Mouse (Mus musculus) splenic B cell, adult 2 months (primary cell): ENCODE results near the gene C87436.
A peak's percentile ranks its signal among the peaks of the same experiment; 100 is the strongest.

Experiments
- DNase-seq: peaks from one replicate; pipeline ENCODE4 v3.0.0-alpha.2; 2011; ENCODE audit warnings: low read depth, low spot score
- H3K27me3 ChIP-seq: 2 replicates; pipeline ENCODE4 v1.6.1; 2012; ENCODE audit warnings: mild to moderate bottlenecking, low read length, moderate library complexity, mixed read lengths; ENCODE audit not compliant: control insufficient read depth, poor library complexity, insufficient read depth, severe bottlenecking
- H3K36me3 ChIP-seq: 2 replicates; pipeline ENCODE4 v1.6.1; 2012; ENCODE audit warnings: mild to moderate bottlenecking, low read length, moderate library complexity, mixed read lengths; ENCODE audit not compliant: control insufficient read depth, poor library complexity, insufficient read depth, severe bottlenecking

Gene C87436

DNA sequence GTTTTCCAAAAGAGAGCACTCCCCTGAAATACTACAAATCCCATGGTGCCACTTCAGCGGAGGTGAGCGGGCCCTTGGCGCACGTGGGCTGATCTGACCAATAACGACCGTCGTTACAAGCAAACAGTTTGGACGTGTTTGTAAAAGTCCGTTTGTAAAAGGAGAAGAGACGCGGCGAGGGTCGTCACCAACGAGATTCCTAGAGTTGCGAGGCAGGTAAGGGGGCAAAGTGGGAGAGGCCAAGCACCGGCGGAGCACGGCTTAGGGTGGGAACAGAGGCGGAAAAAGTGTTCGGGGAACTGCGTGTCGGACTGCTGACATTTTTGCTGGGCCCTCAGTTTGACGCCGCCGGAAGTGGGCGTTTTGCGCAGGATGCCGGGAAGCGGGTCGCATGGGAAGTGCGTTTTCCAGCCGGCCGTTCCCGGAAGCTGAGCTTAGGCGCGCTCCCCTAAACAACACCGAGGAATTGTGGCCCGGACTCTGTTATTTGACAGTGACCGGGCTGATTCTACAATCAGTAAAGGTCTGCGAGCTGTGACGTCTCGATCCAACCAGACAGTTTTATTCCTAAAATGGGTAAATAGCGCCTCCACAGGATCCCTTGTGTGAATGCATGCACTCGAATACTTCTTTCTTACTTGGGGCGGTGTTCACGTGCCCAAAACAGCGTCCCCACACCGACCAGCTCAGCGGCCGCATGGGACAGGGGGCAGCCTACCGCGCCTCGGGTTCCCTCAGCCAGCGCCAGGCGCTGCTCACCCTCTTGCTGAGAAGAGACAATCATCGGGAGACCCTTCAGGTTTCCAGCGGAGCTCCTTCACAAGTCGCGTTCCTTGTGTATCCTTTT, at the start of gene C87436:
Gene C87436, plus strand, starts transcription at position 103 of the 847 bp plus-strand sequence.
- Histone ChIP-seq H3K27me3 (no peaks in the 10 kb centered on the region), H3K36me3 (no peaks in the 10 kb centered on the region)
- peak; percentile 96 for DNase-seq

DNA sequence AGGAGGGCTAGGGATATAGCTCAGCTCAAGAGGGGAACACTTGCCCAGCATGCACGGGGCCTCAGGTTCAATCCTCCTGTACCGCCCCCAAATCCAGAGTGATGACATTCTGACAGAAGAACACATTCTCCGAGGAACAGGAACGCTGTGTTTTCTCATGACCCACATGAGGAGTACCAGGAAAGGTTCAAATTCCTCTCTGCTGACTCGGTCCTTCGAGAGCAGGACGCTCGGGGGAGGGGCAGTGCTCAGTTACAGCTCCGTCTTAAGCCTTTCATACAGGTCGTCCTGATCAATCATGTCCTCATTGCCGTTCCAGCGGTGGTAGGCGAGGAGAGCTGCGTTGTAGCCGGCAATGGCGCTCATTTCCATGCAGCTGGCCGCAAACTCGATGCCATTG, 49.7 kb upstream of the C87436 start:
- H3K27me3 ChIP-seq = no peaks in the 10 kb centered on the region
- no peak for DNase-seq
- peaks cover 7% of the 10 kb centered on the region; the same call in 1 of the 2 replicates for H3K36me3 ChIP-seq

- DNase-seq = peak; percentile 50
Measured at GRCm38 (mm10) chr6:86391326-86391725, 46.8 kb upstream of the C87436 start.

GRCm38 (mm10) chr6:86393187-86393586, 45.0 kb upstream of the C87436 start:
- Histone ChIP-seq H3K36me3 (peaks cover 6% of the 10 kb centered on the region; the same call in 1 of the 2 replicates), H3K27me3 (no peaks in the 10 kb centered on the region)
- DNase-seq = no peak

More at GRCm38 (mm10) chr6:86391326-86391725, 46.8 kb upstream of the C87436 start:
- Histone ChIP-seq H3K36me3 (peaks cover 7% of the 10 kb centered on the region; the same call in 1 of the 2 replicates), H3K27me3 (no peaks in the 10 kb centered on the region)

DNA sequence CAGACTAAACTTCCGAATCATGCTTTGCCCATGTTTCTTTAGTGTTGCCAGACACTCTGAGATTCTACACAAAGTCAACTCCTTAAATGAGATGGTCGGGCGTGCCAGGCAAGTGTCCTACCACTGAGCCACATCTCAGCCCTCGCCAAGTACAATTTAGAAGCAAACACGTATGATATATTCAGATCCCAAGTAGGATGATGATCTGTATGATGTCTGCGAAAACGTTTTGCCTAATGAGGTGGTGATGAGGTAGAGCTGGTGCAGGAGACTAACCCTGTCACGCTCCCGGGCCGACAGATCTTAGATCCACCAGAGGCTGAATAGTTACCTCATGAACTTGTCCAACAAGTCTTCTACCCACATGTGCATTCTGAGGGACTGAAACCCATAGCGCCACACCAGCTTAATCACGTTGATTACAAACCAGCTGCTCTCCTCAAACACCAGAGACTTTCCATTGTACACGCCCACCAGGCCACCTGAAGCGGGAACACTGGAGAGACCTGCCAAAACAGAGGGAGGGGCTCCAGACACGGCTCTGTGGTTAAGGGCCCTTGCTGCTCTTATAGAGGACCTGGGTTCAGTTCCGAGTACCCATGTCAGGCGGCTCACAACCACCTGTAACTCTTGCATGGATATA, 44.0 kb upstream of the C87436 start:
- peaks cover 2% of the 10 kb centered on the region; the same call in 1 of the 2 replicates for H3K36me3 ChIP-seq
- no peak for DNase-seq

DNA sequence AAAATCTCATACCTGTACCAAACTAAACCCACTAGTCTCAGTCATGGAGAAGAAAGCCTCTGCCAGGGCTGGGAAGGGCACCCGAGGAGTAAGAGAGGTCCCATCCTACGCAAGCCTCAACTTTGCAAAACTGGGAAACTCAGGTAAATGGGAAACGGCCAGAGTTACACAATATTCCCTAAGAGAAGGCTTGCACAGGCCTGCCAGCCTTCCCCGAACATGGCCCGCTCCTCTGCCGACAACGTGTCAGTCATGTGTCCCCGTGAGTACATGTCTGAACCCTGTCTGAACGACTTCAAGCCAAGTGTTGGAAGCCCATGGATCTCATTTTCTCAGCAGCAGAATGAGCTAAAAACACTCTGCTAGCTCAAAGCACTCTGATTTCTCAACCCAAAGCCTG, 43.2 kb upstream of the C87436 start:
- Histone ChIP-seq H3K36me3 (peaks cover 2% of the 10 kb centered on the region; the same call in 1 of the 2 replicates), H3K27me3 (no peaks in the 10 kb centered on the region)
- DNase-seq = no peak

More for the DNA sequence above, 44.0 kb upstream of the C87436 start:
- H3K27me3 ChIP-seq = no peaks in the 10 kb centered on the region

GRCm38 (mm10) chr6:86395969-86396368, 42.2 kb upstream of the C87436 start:
- Histone ChIP-seq H3K36me3 (peaks cover 2% of the 10 kb centered on the region; the same call in 1 of the 2 replicates), H3K27me3 (no peaks in the 10 kb centered on the region)
- no peak for DNase-seq

GRCm38 (mm10) chr6:86396581-86397256, 41.5 kb upstream of the C87436 start, which contains the start of gene Pcyox1:
Gene Pcyox1, minus strand, starts transcription at chr6:86397154.
- peak; percentile 89 for DNase-seq
- H3K36me3 ChIP-seq = no peaks in the 10 kb centered on the region
- H3K27me3 ChIP-seq = no peaks in the 10 kb centered on the region

DNA sequence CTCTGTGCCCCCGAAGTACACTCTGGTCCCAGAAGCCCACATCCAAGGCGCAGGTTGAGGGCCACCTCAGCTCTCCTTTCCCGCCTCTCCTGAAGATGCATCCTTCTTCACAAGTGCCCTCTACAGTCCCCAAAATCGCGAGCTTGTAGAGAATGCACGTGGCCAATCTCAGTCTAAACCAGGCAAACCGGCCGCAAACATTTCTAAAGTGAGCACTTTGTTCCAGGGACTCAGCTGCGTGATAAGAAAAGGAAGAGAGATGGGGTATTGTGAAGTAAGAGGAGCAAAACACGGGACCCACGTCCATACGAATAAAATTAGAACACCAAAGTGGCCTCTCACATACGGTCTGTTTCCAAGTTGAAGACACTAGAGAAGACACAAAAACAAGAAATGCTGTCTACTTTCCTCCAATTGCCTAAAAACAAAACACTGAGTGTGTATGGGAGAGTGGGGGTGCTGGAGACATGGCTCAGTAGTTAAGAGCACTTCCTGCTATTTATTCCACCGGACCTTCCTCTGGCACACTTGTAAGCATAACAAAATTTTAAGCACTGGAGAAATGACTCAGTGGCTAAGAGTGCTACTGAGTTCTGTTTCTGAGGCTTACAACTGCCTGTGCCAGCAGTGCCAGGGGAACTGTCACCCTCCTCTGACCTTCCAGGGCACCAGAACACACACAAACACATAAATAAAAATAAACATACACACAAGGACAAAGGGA, 40.8 kb upstream of the C87436 start:
- H3K27me3 ChIP-seq = no peaks in the 10 kb centered on the region
- peak; percentile 22 for DNase-seq
- H3K36me3 ChIP-seq = no peaks in the 10 kb centered on the region

DNA sequence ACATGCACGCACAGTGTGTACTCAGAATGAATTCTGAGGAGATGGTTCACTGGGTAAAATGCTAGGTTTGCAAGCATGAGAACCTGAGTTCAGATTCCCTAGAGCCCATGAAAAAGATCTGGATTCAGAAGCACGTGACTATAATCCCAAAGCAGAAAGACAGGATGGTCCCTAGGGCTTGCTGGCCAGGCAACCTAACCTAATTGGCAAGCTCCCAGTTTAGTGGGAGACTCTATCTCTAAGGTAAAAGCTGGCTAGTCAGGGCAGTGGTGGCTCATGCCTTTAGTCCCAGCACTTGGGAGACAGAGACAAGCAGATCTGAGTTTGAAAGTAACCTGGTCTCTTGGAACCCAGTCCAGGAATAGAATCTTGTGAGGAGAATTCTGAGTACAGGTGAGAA, 39.2 kb upstream of the C87436 start:
- no peaks in the 10 kb centered on the region for H3K36me3 ChIP-seq
- DNase-seq = no peak
- H3K27me3 ChIP-seq = no peaks in the 10 kb centered on the region

DNA sequence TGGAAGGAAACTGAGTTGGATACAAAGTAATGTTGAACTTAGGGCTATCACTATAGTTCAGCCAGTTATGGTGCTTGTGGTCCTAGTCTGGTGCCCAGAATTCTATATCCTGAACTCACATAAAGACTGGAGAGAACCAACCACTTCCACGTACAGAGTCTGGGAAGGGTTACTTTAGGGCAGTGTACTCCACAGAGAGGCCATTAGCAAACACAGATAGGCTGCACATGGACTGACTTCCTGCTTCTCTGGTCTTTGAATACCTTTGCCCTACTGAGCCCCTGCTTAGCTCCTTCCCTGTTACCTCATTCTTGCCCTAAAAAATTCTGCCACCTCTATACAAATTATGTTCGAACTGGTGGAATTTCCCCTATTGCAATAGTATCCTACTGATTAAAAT, 38.2 kb upstream of the C87436 start:
- H3K36me3 ChIP-seq = no peaks in the 10 kb centered on the region
- H3K27me3 ChIP-seq = no peaks in the 10 kb centered on the region
- no peak for DNase-seq

DNA sequence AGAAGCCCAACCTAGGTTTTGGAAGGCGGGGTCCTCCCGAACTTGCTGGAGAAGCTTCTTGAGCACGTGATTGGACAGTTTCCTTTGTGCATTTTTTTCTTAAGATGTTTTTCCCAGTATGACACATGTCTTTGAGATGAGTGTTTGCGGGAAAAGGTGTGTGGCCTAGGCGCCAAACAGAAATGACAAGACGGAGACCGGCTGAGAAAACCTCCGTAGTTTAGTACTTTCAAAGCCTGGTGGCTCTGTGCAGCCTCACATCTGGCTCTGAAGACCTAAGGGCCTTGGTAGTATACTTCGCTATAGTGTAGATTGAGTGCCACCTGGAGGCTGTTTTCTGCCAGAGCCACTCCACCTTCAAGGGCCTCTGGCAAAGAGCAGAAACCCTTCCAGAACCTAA, 37.2 kb upstream of the C87436 start:
- H3K27me3 ChIP-seq = no peaks in the 10 kb centered on the region
- H3K36me3 ChIP-seq = no peaks in the 10 kb centered on the region
- DNase-seq = peak; percentile 89

- no peaks in the 10 kb centered on the region for H3K27me3 ChIP-seq
- no peak for DNase-seq
- no peaks in the 10 kb centered on the region for H3K36me3 ChIP-seq
Measured at GRCm38 (mm10) chr6:86402681-86403607, 35.2 kb upstream of the C87436 start.
